Mouse (Mus musculus): ENCODE measurements around the gene Iqub. TPM values are rescaled to one million over a fixed set of nuclear protein-coding genes. Genes with fewer than 3 reads are reported as not detected.

Iqub gene
- not detected in 2 replicates for total RNA-seq (2023)

GRCm38 (mm10) chr6:24514552-24515284, at the start of gene Iqub:
Iqub (minus strand) TSS chr6:24515067.

GRCm38 (mm10) chr6:24528064-24528243, 13.1 kb upstream of the Iqub start, which contains the start of gene Asb15:
Asb15 (plus strand) TSS chr6:24528144.

GRCm38 (mm10) chr6:24527155-24528063, 12.5 kb upstream of the Iqub start, which contains the start of gene Ndufa5:
Ndufa5 (minus strand) TSS chr6:24528013.

Other genes with a start within 250 kb of the Iqub start
- 30.8 and 35.0 TPM in 2 replicates for gene Ndufa5, start 12.9 kb upstream of the Iqub start, total RNA-seq (2023)
- not detected in 2 replicates for gene Asb15, start 13.1 kb upstream of the Iqub start, total RNA-seq (2023)
- gene Lmod2, start 82.7 kb upstream of the Iqub start, total RNA-seq (2023): not detected in 2 replicates
- gene Wasl, start 149.9 kb upstream of the Iqub start, total RNA-seq (2023): 37.2 and 47.7 TPM in 2 replicates
- not detected in 2 replicates for gene Hyal6, start 218.2 kb upstream of the Iqub start, total RNA-seq (2023)
- not detected in 2 replicates for gene Hyal4, start 233.3 kb upstream of the Iqub start, total RNA-seq (2023)